Mouse (Mus musculus): ENCODE data around the gene Uhrf1bp1. TPM values are rescaled to one million over a fixed set of nuclear protein-coding genes. Genes with fewer than 3 reads are reported as not detected.

Gene Uhrf1bp1
- polyA plus RNA-seq, 1 experiment from 2014 or later: 4.9 TPM

- Histone ChIP-seq H3K4me3 (ENCODE audit: low read depth, low read length) (no peak overlapping the region), H3K36me3 (ENCODE audit: control insufficient read depth, insufficient read depth, low read length) (no peaks in the 10 kb centered on the region), H3K9ac (ENCODE audit: low read depth, low read length) (no peak overlapping the region), H3K9me3 (ENCODE audit: control insufficient read depth, low read length) (no peaks in the 10 kb centered on the region), H3K4me2 (replicated peaks; ENCODE audit: low read depth, low read length) (no peak overlapping the region), H3K27me3 (ENCODE audit: control insufficient read depth, insufficient read depth, low read length) (no peaks in the 10 kb centered on the region), H3K4me1 (replicated peaks; ENCODE audit: control insufficient read depth, insufficient read depth, low read length) (no peaks in the 10 kb centered on the region), H3K27ac (ENCODE audit: low read depth, low read length) (no peak overlapping the region)
- WGBS: 80% methylated on average over 4 of the region's 4 CpGs
- no peak for DNase-seq (ENCODE audit: low spot score)
- no peak for ATAC-seq (ENCODE audit: low FRiP score)
These were observed 60.1 kb downstream of the Uhrf1bp1 start for GRCm38 (mm10) chr17:27916366-27916765.

GRCm38 (mm10) chr17:27920676-27921075 is 64.4 kb downstream of the Uhrf1bp1 start:
- Histone ChIP-seq H3K9ac (ENCODE audit: low read depth, low read length) (no peak overlapping the region), H3K36me3 (ENCODE audit: control insufficient read depth, insufficient read depth, low read length) (no peaks in the 10 kb centered on the region), H3K4me1 (replicated peaks; ENCODE audit: control insufficient read depth, insufficient read depth, low read length) (no peaks in the 10 kb centered on the region), H3K4me3 (ENCODE audit: low read depth, low read length) (no peak overlapping the region), H3K4me2 (replicated peaks; ENCODE audit: low read depth, low read length) (no peak overlapping the region), H3K9me3 (ENCODE audit: control insufficient read depth, low read length) (no peaks in the 10 kb centered on the region), H3K27me3 (ENCODE audit: control insufficient read depth, insufficient read depth, low read length) (no peaks in the 10 kb centered on the region), H3K27ac (ENCODE audit: low read depth, low read length) (no peak overlapping the region)
- WGBS: 88% methylated on average over 4 of the region's 4 CpGs
- ATAC-seq (ENCODE audit: low FRiP score) (no peak), DNase-seq (ENCODE audit: low spot score) (no peak)

GRCm38 (mm10) chr17:27922174-27922712 is 66.0 kb downstream of the Uhrf1bp1 start:
- Histone ChIP-seq H3K4me2 (replicated peaks; ENCODE audit: low read depth, low read length) (no peak overlapping the region), H3K36me3 (ENCODE audit: control insufficient read depth, insufficient read depth, low read length) (no peaks in the 10 kb centered on the region), H3K4me1 (replicated peaks; ENCODE audit: control insufficient read depth, insufficient read depth, low read length) (no peaks in the 10 kb centered on the region), H3K9ac (ENCODE audit: low read depth, low read length) (no peak overlapping the region), H3K27me3 (ENCODE audit: control insufficient read depth, insufficient read depth, low read length) (no peaks in the 10 kb centered on the region), H3K9me3 (ENCODE audit: control insufficient read depth, low read length) (no peaks in the 10 kb centered on the region), H3K27ac (ENCODE audit: low read depth, low read length) (no peak overlapping the region), H3K4me3 (ENCODE audit: low read depth, low read length) (no peak overlapping the region)
- WGBS: 91% methylated on average over 11 of the region's 11 CpGs
- ATAC-seq (ENCODE audit: low FRiP score) (no peak), DNase-seq (ENCODE audit: low spot score) (no peak)

- ATAC-seq (ENCODE audit: low FRiP score): no peak
- 89% methylated on average over 4 of the region's 4 CpGs for WGBS
- Histone ChIP-seq H3K4me3 (ENCODE audit: low read depth, low read length) (no peak overlapping the region), H3K27me3 (ENCODE audit: control insufficient read depth, insufficient read depth, low read length) (no peaks in the 10 kb centered on the region), H3K36me3 (ENCODE audit: control insufficient read depth, insufficient read depth, low read length) (no peaks in the 10 kb centered on the region), H3K9ac (ENCODE audit: low read depth, low read length) (no peak overlapping the region), H3K9me3 (ENCODE audit: control insufficient read depth, low read length) (no peaks in the 10 kb centered on the region), H3K27ac (ENCODE audit: low read depth, low read length) (no peak overlapping the region), H3K4me1 (replicated peaks; ENCODE audit: control insufficient read depth, insufficient read depth, low read length) (no peaks in the 10 kb centered on the region), H3K4me2 (replicated peaks; ENCODE audit: low read depth, low read length) (no peak overlapping the region)
- DNase-seq (ENCODE audit: low spot score): no peak
These were observed 68.8 kb downstream of the Uhrf1bp1 start for GRCm38 (mm10) chr17:27925054-27925453.

GRCm38 (mm10) chr17:27925504-27925903 is 69.3 kb downstream of the Uhrf1bp1 start:
- H3K27me3 ChIP-seq (ENCODE audit: control insufficient read depth, insufficient read depth, low read length): no peaks in the 10 kb centered on the region
- no peak overlapping the region for H3K27ac ChIP-seq (ENCODE audit: low read depth, low read length)
- H3K9me3 ChIP-seq (ENCODE audit: control insufficient read depth, low read length): no peaks in the 10 kb centered on the region
- no peak for DNase-seq (ENCODE audit: low spot score)
- no peak for ATAC-seq (ENCODE audit: low FRiP score)
- WGBS: 84% methylated on average over 7 of the region's 7 CpGs
- H3K4me3 ChIP-seq (ENCODE audit: low read depth, low read length): no peak overlapping the region
- H3K9ac ChIP-seq (ENCODE audit: low read depth, low read length): no peak overlapping the region
- no peaks in the 10 kb centered on the region for H3K36me3 ChIP-seq (ENCODE audit: control insufficient read depth, insufficient read depth, low read length)
- H3K4me1 ChIP-seq (replicated peaks; ENCODE audit: control insufficient read depth, insufficient read depth, low read length): no peaks in the 10 kb centered on the region
- H3K4me2 ChIP-seq (replicated peaks; ENCODE audit: low read depth, low read length): no peak overlapping the region

- no peaks in the 10 kb centered on the region for H3K27me3 ChIP-seq (ENCODE audit: control insufficient read depth, insufficient read depth, low read length)
- H3K9me3 ChIP-seq (ENCODE audit: control insufficient read depth, low read length): no peaks in the 10 kb centered on the region
- DNase-seq (ENCODE audit: low spot score) (no peak), ATAC-seq (ENCODE audit: low FRiP score) (no peak)
- H3K9ac ChIP-seq (ENCODE audit: low read depth, low read length): no peak overlapping the region
- no peak overlapping the region for H3K27ac ChIP-seq (ENCODE audit: low read depth, low read length)
- H3K4me3 ChIP-seq (ENCODE audit: low read depth, low read length): no peak overlapping the region
- H3K4me2 ChIP-seq (replicated peaks; ENCODE audit: low read depth, low read length): no peak overlapping the region
- 93% methylated on average over 5 of the region's 5 CpGs for WGBS
- H3K4me1 ChIP-seq (replicated peaks; ENCODE audit: control insufficient read depth, insufficient read depth, low read length): no peaks in the 10 kb centered on the region
- H3K36me3 ChIP-seq (ENCODE audit: control insufficient read depth, insufficient read depth, low read length): no peaks in the 10 kb centered on the region
These were observed 74.0 kb downstream of the Uhrf1bp1 start for GRCm38 (mm10) chr17:27930291-27930690.

GRCm38 (mm10) chr17:27931826-27932225 is 75.6 kb downstream of the Uhrf1bp1 start:
- H3K4me2 ChIP-seq (replicated peaks; ENCODE audit: low read depth, low read length): no peak overlapping the region
- DNase-seq (ENCODE audit: low spot score): no peak
- no peak overlapping the region for H3K9ac ChIP-seq (ENCODE audit: low read depth, low read length)
- no peaks in the 10 kb centered on the region for H3K27me3 ChIP-seq (ENCODE audit: control insufficient read depth, insufficient read depth, low read length)
- no peaks in the 10 kb centered on the region for H3K9me3 ChIP-seq (ENCODE audit: control insufficient read depth, low read length)
- WGBS: 90% methylated on average over 4 of the region's 4 CpGs
- H3K4me1 ChIP-seq (replicated peaks; ENCODE audit: control insufficient read depth, insufficient read depth, low read length): no peaks in the 10 kb centered on the region
- ATAC-seq (ENCODE audit: low FRiP score): no peak
- H3K4me3 ChIP-seq (ENCODE audit: low read depth, low read length): no peak overlapping the region
- no peak overlapping the region for H3K27ac ChIP-seq (ENCODE audit: low read depth, low read length)
- H3K36me3 ChIP-seq (ENCODE audit: control insufficient read depth, insufficient read depth, low read length): no peaks in the 10 kb centered on the region

- H3K9me3 ChIP-seq (ENCODE audit: control insufficient read depth, low read length): no peaks in the 10 kb centered on the region
- H3K27ac ChIP-seq (ENCODE audit: low read depth, low read length): no peak overlapping the region
- DNase-seq (ENCODE audit: low spot score) (no peak), ATAC-seq (ENCODE audit: low FRiP score) (no peak)
- no peak overlapping the region for H3K4me2 ChIP-seq (replicated peaks; ENCODE audit: low read depth, low read length)
- 92% methylated on average over 10 of the region's 10 CpGs for WGBS
- no peak overlapping the region for H3K9ac ChIP-seq (ENCODE audit: low read depth, low read length)
- no peak overlapping the region for H3K4me3 ChIP-seq (ENCODE audit: low read depth, low read length)
- no peaks in the 10 kb centered on the region for H3K27me3 ChIP-seq (ENCODE audit: control insufficient read depth, insufficient read depth, low read length)
- H3K36me3 ChIP-seq (ENCODE audit: control insufficient read depth, insufficient read depth, low read length): no peaks in the 10 kb centered on the region
- H3K4me1 ChIP-seq (replicated peaks; ENCODE audit: control insufficient read depth, insufficient read depth, low read length): no peaks in the 10 kb centered on the region
These were observed 78.1 kb downstream of the Uhrf1bp1 start for GRCm38 (mm10) chr17:27934136-27934910.

- DNase-seq (ENCODE audit: low spot score) (no peak), ATAC-seq (ENCODE audit: low FRiP score) (no peak)
- no peaks in the 10 kb centered on the region for H3K4me1 ChIP-seq (replicated peaks; ENCODE audit: control insufficient read depth, insufficient read depth, low read length)
- 93% methylated on average over 3 of the region's 3 CpGs for WGBS
- H3K27me3 ChIP-seq (ENCODE audit: control insufficient read depth, insufficient read depth, low read length): no peaks in the 10 kb centered on the region
- no peaks in the 10 kb centered on the region for H3K9me3 ChIP-seq (ENCODE audit: control insufficient read depth, low read length)
- no peak overlapping the region for H3K4me3 ChIP-seq (ENCODE audit: low read depth, low read length)
- H3K4me2 ChIP-seq (replicated peaks; ENCODE audit: low read depth, low read length): no peak overlapping the region
- H3K36me3 ChIP-seq (ENCODE audit: control insufficient read depth, insufficient read depth, low read length): no peaks in the 10 kb centered on the region
- no peak overlapping the region for H3K9ac ChIP-seq (ENCODE audit: low read depth, low read length)
- no peak overlapping the region for H3K27ac ChIP-seq (ENCODE audit: low read depth, low read length)
These were observed 78.8 kb downstream of the Uhrf1bp1 start for GRCm38 (mm10) chr17:27935091-27935490.
